Mouse (Mus musculus): ENCODE data around the gene Chn2.

DNA sequence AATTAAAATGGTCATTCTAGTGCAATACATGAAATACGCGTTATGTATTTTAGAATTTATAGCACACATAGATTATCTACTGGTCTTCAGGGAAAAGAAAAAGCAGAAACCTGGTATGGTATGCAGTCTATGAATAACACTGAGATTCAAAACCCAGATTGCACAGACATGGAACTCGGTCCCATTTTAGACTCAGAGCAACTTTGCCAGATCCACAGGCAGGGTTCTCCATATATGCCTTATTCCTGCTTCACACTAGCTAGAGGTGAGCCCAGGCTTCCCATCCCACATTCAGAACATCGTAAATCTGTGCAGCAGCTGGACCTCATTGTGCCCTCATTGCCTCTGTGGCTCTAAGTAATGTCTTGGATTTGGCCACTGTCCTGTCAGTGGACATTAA lies 184.2 kb downstream of the Chn2 start:
- no peak for TF ChIP-seq POLR2A (IDR thresholded peaks at IDR 0.05; ENCODE audit: borderline replicate concordance, extremely low read depth, insufficient read depth, insufficient read length, poor library complexity, severe bottlenecking)
- TF ChIP-seq CTCF (IDR thresholded peaks at IDR 0.05; ENCODE audit: borderline replicate concordance, extremely low read depth, insufficient read depth, insufficient read length) = no peak
